ENCODE assay signal across 19 mouse cellular contexts in the genomic region with DNA sequence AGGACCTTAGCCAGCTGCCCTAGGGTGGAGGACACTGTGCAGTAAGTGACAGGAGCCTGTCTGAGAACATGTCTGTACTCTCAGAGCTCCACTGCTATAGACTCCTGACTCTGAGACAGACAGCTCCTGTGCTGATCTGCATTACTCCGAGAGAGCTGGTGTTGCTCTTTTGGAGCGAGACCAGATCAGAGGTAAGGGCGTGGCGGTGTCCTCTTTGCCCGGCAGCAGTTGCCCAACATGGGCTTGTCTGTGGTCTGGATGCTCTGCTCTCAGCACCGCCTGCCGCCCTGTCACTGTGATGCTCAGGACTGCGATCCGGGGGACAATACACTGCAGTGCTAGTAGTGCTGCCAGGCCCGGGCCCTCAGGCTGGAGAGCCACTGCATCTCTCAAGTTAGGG. TPM values are rescaled to one million over a fixed set of nuclear protein-coding genes. Genes with fewer than 3 reads are reported as not detected.
A peak's percentile ranks its signal among the peaks of the same experiment; 100 is the strongest.
DNase-seq lines count a peak whose midpoint lies in the region; ATAC-seq and TF ChIP-seq lines count a peak whose summit lies in the region.
"Had no signal": no experiment of that assay in that cellular context is flagged by ENCODE, and none has a peak within 500 bp of the region (broad histone marks: within the 10 kb centered on the region; RNA-seq: fewer than 3 reads in every experiment).

No protein-coding gene starts in this region.

- no peak overlapping the region for H3K9ac ChIP-seq in midbrain, embryonic 11.5 days (ENCODE audit: low read length)
- no peak overlapping the region for H3K9ac ChIP-seq in midbrain, embryonic 13.5 days (replicated peaks)
- H3K9ac ChIP-seq in heart, postnatal 0 days (replicated peaks; ENCODE audit: low read depth, low read length): no peak overlapping the region
- H3K9ac ChIP-seq: liver, embryonic 14.5 days; midbrain, embryonic 12.5 days; neural tube, embryonic 15.5 days had no signal

- peaks cover 81% of the 10 kb centered on the region for H3K4me1 ChIP-seq in heart, embryonic 10.5 days
- 0 out of 2 replicates have a peak, but pooled peaks cover 2% of the 10 kb centered on the region for H3K4me1 ChIP-seq in midbrain, embryonic 11.5 days (ENCODE audit: control insufficient read depth, insufficient read depth, low read length)
- H3K4me1 ChIP-seq in midbrain, embryonic 13.5 days (replicated peaks): no peaks in the 10 kb centered on the region
- H3K4me1 ChIP-seq in heart, postnatal 0 days (ENCODE audit: control insufficient read depth, insufficient read depth): peaks cover 66% of the 10 kb centered on the region

- H3K27me3 ChIP-seq in heart, embryonic 10.5 days (ENCODE audit: insufficient read depth, poor library complexity, severe bottlenecking): no peaks in the 10 kb centered on the region
- no peaks in the 10 kb centered on the region for H3K27me3 ChIP-seq in midbrain, embryonic 11.5 days (ENCODE audit: control insufficient read depth, insufficient read depth, low read length)
- no peaks in the 10 kb centered on the region for H3K27me3 ChIP-seq in midbrain, embryonic 13.5 days
- no peaks in the 10 kb centered on the region for H3K27me3 ChIP-seq in heart, postnatal 0 days (ENCODE audit: control insufficient read depth, insufficient read depth, low read length)
- H3K27me3 ChIP-seq: midbrain, embryonic 12.5 days; neural tube, embryonic 15.5 days had no signal

- no peak for DNase-seq in heart, embryonic 10.5 days (ENCODE audit: low spot score)
- no peak for DNase-seq in heart, adult 9 months (ENCODE audit: low spot score in 2 of 2)
- peak; percentile 31 for DNase-seq in midbrain, embryonic 11.5 days (ENCODE audit: low spot score, missing footprints)
- no peak for DNase-seq in heart, postnatal 0 days (ENCODE audit: low spot score)
- no peak for DNase-seq in right cerebral cortex, postnatal 4 days
- no peak for DNase-seq in thymus, postnatal 4 days
- DNase-seq: adrenal gland, postnatal 25 days; cerebellum, adult 18-20 months; cerebellum, postnatal 36 days; kidney, adult 8-10 months; kidney, postnatal 4 days; right cerebral cortex, postnatal 25 days had no signal

- ATAC-seq in midbrain, embryonic 11.5 days (ENCODE audit: low FRiP score): no peak
- ATAC-seq in midbrain, embryonic 13.5 days: no peak
- ATAC-seq in heart, postnatal 0 days (ENCODE audit: insufficient read depth, low read depth): no peak; the same call in 1 of the 2 replicates
- ATAC-seq: forebrain, embryonic 16.5 days; hindbrain, postnatal 0 days had no signal

- TF ChIP-seq CTCF in heart, postnatal 0 days (IDR thresholded peaks at IDR 0.05; ENCODE audit: low read depth): no peak

- H3K4me3 ChIP-seq in heart, embryonic 10.5 days: no peak overlapping the region
- no peak overlapping the region for H3K4me3 ChIP-seq in midbrain, embryonic 11.5 days (ENCODE audit: low read depth, low read length)
- no peak overlapping the region for H3K4me3 ChIP-seq in midbrain, embryonic 13.5 days (replicated peaks)
- H3K4me3 ChIP-seq in heart, postnatal 0 days (ENCODE audit: low read depth, low read length): no peak overlapping the region
- H3K4me3 ChIP-seq: midbrain, embryonic 12.5 days; myocyte; neural tube, embryonic 15.5 days had no signal

- no peaks in the 10 kb centered on the region for H3K36me3 ChIP-seq in heart, embryonic 10.5 days
- no peaks in the 10 kb centered on the region for H3K36me3 ChIP-seq in midbrain, embryonic 11.5 days (ENCODE audit: control insufficient read depth, insufficient read depth, low read length)
- no peaks in the 10 kb centered on the region for H3K36me3 ChIP-seq in midbrain, embryonic 13.5 days
- no peaks in the 10 kb centered on the region for H3K36me3 ChIP-seq in heart, postnatal 0 days (replicated peaks; ENCODE audit: control insufficient read depth, insufficient read depth, low read length)
- H3K36me3 ChIP-seq: midbrain, embryonic 12.5 days; neural tube, embryonic 15.5 days had no signal

- TF ChIP-seq EP300 in heart, postnatal 0 days (IDR thresholded peaks at IDR 0.05; ENCODE audit: low read depth): no peak

- WGBS in heart, embryonic 10.5 days: 61% methylated on average over 10 of the region's 10 CpGs
- 85% methylated on average over 10 of the region's 10 CpGs for WGBS in midbrain, embryonic 11.5 days
- WGBS in midbrain, embryonic 13.5 days: 77% methylated on average over 10 of the region's 10 CpGs
- WGBS in heart, postnatal 0 days: 35% methylated on average over 10 of the region's 10 CpGs

- H3K9me3 ChIP-seq in heart, embryonic 10.5 days: no peaks in the 10 kb centered on the region
- no peaks in the 10 kb centered on the region for H3K9me3 ChIP-seq in midbrain, embryonic 11.5 days (ENCODE audit: control insufficient read depth, low read length)
- no peaks in the 10 kb centered on the region for H3K9me3 ChIP-seq in midbrain, embryonic 13.5 days
- no peaks in the 10 kb centered on the region for H3K9me3 ChIP-seq in heart, postnatal 0 days (replicated peaks; ENCODE audit: control insufficient read depth, low read length)
- H3K9me3 ChIP-seq: midbrain, embryonic 12.5 days; neural tube, embryonic 15.5 days had no signal

- peak overlapping the region; percentile 81 for H3K27ac ChIP-seq in heart, embryonic 10.5 days
- H3K27ac ChIP-seq in midbrain, embryonic 11.5 days (ENCODE audit: low read depth, low read length): no peak overlapping the region
- no peak overlapping the region for H3K27ac ChIP-seq in midbrain, embryonic 13.5 days
- H3K27ac ChIP-seq in heart, postnatal 0 days (ENCODE audit: low read depth): peak overlapping the region; percentile 90
- H3K27ac ChIP-seq: hindbrain, postnatal 0 days; midbrain, embryonic 12.5 days; neural tube, embryonic 15.5 days had no signal

- H3K4me2 ChIP-seq in midbrain, embryonic 11.5 days: no peak overlapping the region
- no peak overlapping the region for H3K4me2 ChIP-seq in midbrain, embryonic 13.5 days (replicated peaks)
- peak overlapping the region; percentile 31; the same call in 1 of the 2 replicates for H3K4me2 ChIP-seq in heart, postnatal 0 days (ENCODE audit: low read depth, low read length)
- H3K4me2 ChIP-seq: midbrain, embryonic 12.5 days; neural tube, embryonic 15.5 days had no signal

RNA-seq across cellular contexts. Expression of gene Atp11a, which starts 19.4 kb away (rescaled TPM):
- 11.7 and 17.9 TPM in 2 replicates for polyA plus RNA-seq in heart, embryonic 10.5 days (2016; fragmentation: Nextera tagmentation; extraction: Ambion mirVana)
- polyA plus RNA-seq in midbrain, embryonic 11.5 days (2014; fragmentation: Nextera tagmentation; extraction: Ambion mirVana): 8.9 and 10.0 TPM in 2 replicates
- polyA plus RNA-seq in midbrain, embryonic 13.5 days (2015; fragmentation: Nextera tagmentation; extraction: Ambion mirVana): 9.9 and 10.3 TPM in 2 replicates
- total RNA-seq in heart, postnatal 0 days (2014; rRNA removed; ENCODE audit: low replicate concordance): 77.4 and 81.7 TPM in 2 replicates
- 8.4 and 10.5 TPM in 2 replicates for polyA plus RNA-seq in heart, postnatal 0 days (2015; fragmentation: Nextera tagmentation; extraction: Ambion mirVana)

Comparison
In these comparisons a context has a peak if more than half of its experiments do, and no peak if none do; other contexts are left out.
1. H3K27ac ChIP-seq: peak in heart, embryonic 10.5 days (single experiment) and heart, postnatal 0 days (single experiment); none in midbrain, embryonic 11.5 days (single experiment) and midbrain, embryonic 13.5 days (single experiment).